Mouse (Mus musculus) liver, postnatal 0 days (tissue): Measurements from ENCODE around the gene Myt1l. TPM values are rescaled to one million over a fixed set of nuclear protein-coding genes. Genes with fewer than 3 reads are reported as not detected.

ENCODE experiments used
- ATAC-seq: fragments of 200-750 bp; cut with Nextera tagmentation; 2 replicates; pipeline ENCODE4 v1.8.0; 2017; ENCODE audit warnings: mild to moderate bottlenecking, moderate library complexity
- DNase-seq: peaks from one replicate; pipeline ENCODE4 v3.0.0-alpha.2; 2016
- H3K27ac ChIP-seq: fragments of 300-500 bp; sonication (generic); 2 replicates; pipeline ENCODE4 v1.5.1; 2014; ENCODE audit warnings: antibody characterized with exemption, moderate library complexity, mild to moderate bottlenecking, low read depth
- H3K27me3 ChIP-seq: fragments of 300-500 bp; sonication (generic); 2 replicates; pipeline ENCODE4 v1.6.1; 2014; ENCODE audit warnings: low read length, control low read depth, mixed read lengths; ENCODE audit not compliant: insufficient read depth
- H3K36me3 ChIP-seq: fragments of 300-500 bp; sonication (generic); replicated peaks from 2 replicates; pipeline ENCODE4 v1.6.1; 2014; ENCODE audit warnings: mild to moderate bottlenecking, control low read depth, low read length, moderate library complexity, mixed read lengths; ENCODE audit not compliant: insufficient read depth
- H3K4me1 ChIP-seq: fragments of 300-500 bp; sonication (generic); 2 replicates; pipeline ENCODE4 v1.6.1; 2014; ENCODE audit warnings: antibody characterized with exemption, mild to moderate bottlenecking, control low read depth; ENCODE audit not compliant: insufficient read depth
- H3K4me2 ChIP-seq: fragments of 300-500 bp; sonication (generic); 2 replicates; pipeline ENCODE4 v1.6.1; 2014; ENCODE audit warnings: low read depth, mild to moderate bottlenecking, low read length, moderate library complexity, mixed read lengths
- H3K4me3 ChIP-seq: fragments of 300-500 bp; sonication (generic); 2 replicates; pipeline ENCODE4 v1.5.1; 2014; ENCODE audit warnings: low read depth, low read length
- H3K9ac ChIP-seq: fragments of 300-500 bp; sonication (generic); replicated peaks from 2 replicates; pipeline ENCODE4 v1.6.1; 2014; ENCODE audit warnings: mild to moderate bottlenecking, moderate library complexity
- H3K9me3 ChIP-seq: fragments of 300-500 bp; sonication (generic); 2 replicates; pipeline ENCODE4 v1.6.1; 2016; ENCODE audit warnings: mild to moderate bottlenecking, control low read depth, low read length, mixed read lengths
- CTCF ChIP-seq: sonication (generic); IDR thresholded peaks from 2 replicates; pipeline ENCODE4 v1.5.1; 2016; ENCODE audit warnings: antibody characterized with exemption, low read depth
- EP300 ChIP-seq: IDR thresholded peaks from 2 replicates; pipeline ENCODE4 v1.6.1; 2016; ENCODE audit warnings: antibody characterized with exemption, low read depth, mild to moderate bottlenecking
- WGBS: fragments of 180-500 bp; shearing (Covaris S2); extraction: QIAGEN DNeasy Blood & Tissue Kit; methylation state at CpG from one replicate; pipeline ENCODE4 v1.1.7; 2014; ENCODE audit not compliant: insufficient replicate concordance; 5-methylcytosine and 5-hydroxymethylcytosine counted together
- polyA plus RNA-seq: library from polyadenylated mRNA; unstranded; fragments of >200 nt; fragmentation: Nextera tagmentation; extraction: Ambion mirVana; gene quantifications from 2 replicates; pipeline ENCODE4 v1.2.1, GENCODE M21; 2015

Gene Myt1l
- polyA plus RNA-seq, 1 experiment from 2014 or later = not detected

GRCm38 (mm10) chr12:29599916-29600315, 71.7 kb downstream of the Myt1l start:
- H3K27me3 ChIP-seq = no peaks in the 10 kb centered on the region
- 52% methylated on average over 6 of the region's 6 CpGs for WGBS
- no peaks in the 10 kb centered on the region for H3K36me3 ChIP-seq
- no peaks in the 10 kb centered on the region for H3K9me3 ChIP-seq
- ATAC-seq = no peak
- no peak for DNase-seq
- no peak overlapping the region for H3K9ac ChIP-seq
- H3K4me1 ChIP-seq = no peaks in the 10 kb centered on the region
- no peak overlapping the region for H3K27ac ChIP-seq
- TF ChIP-seq EP300 (no peak), CTCF (no peak)
- H3K4me2 ChIP-seq = no peak overlapping the region
- no peak overlapping the region for H3K4me3 ChIP-seq

GRCm38 (mm10) chr12:29601223-29601622, 73.0 kb downstream of the Myt1l start:
- Histone ChIP-seq H3K4me3 (no peak overlapping the region), H3K27me3 (no peaks in the 10 kb centered on the region), H3K4me2 (no peak overlapping the region), H3K9me3 (no peaks in the 10 kb centered on the region), H3K36me3 (no peaks in the 10 kb centered on the region), H3K9ac (no peak overlapping the region), H3K27ac (no peak overlapping the region), H3K4me1 (no peaks in the 10 kb centered on the region)
- WGBS = 65% methylated on average over 6 of the region's 6 CpGs
- DNase-seq (no peak), ATAC-seq (no peak)
- TF ChIP-seq CTCF (no peak), EP300 (no peak)

- WGBS = 71% methylated on average over 7 of the region's 7 CpGs
- Histone ChIP-seq H3K4me2 (no peak overlapping the region), H3K9ac (no peak overlapping the region), H3K9me3 (no peaks in the 10 kb centered on the region), H3K36me3 (no peaks in the 10 kb centered on the region), H3K4me1 (no peaks in the 10 kb centered on the region), H3K27ac (no peak overlapping the region), H3K4me3 (no peak overlapping the region), H3K27me3 (no peaks in the 10 kb centered on the region)
- TF ChIP-seq CTCF = no peak
- DNase-seq = no peak
- ATAC-seq = no peak
Measured at GRCm38 (mm10) chr12:29604659-29605058, 76.5 kb downstream of the Myt1l start.

- no peaks in the 10 kb centered on the region for H3K9me3 ChIP-seq
- ATAC-seq (no peak), DNase-seq (no peak)
- H3K27me3 ChIP-seq = no peaks in the 10 kb centered on the region
- H3K36me3 ChIP-seq = no peaks in the 10 kb centered on the region
- no peak overlapping the region for H3K27ac ChIP-seq
- 73% methylated on average over 5 of the region's 5 CpGs for WGBS
- H3K9ac ChIP-seq = no peak overlapping the region
- TF ChIP-seq CTCF = no peak
- TF ChIP-seq EP300 = no peak
- no peaks in the 10 kb centered on the region for H3K4me1 ChIP-seq
- no peak overlapping the region for H3K4me2 ChIP-seq
- H3K4me3 ChIP-seq = no peak overlapping the region
Measured at GRCm38 (mm10) chr12:29605124-29605523, 76.9 kb downstream of the Myt1l start.

GRCm38 (mm10) chr12:29606221-29606620, 78.0 kb downstream of the Myt1l start:
- H3K27ac ChIP-seq = no peak overlapping the region
- no peaks in the 10 kb centered on the region for H3K9me3 ChIP-seq
- no peaks in the 10 kb centered on the region for H3K4me1 ChIP-seq
- no peaks in the 10 kb centered on the region for H3K36me3 ChIP-seq
- H3K9ac ChIP-seq = no peak overlapping the region
- no peak overlapping the region for H3K4me3 ChIP-seq
- H3K27me3 ChIP-seq = no peaks in the 10 kb centered on the region
- no peak for DNase-seq
- no peak for ATAC-seq
- 68% methylated on average over 6 of the region's 6 CpGs for WGBS
- H3K4me2 ChIP-seq = no peak overlapping the region
- TF ChIP-seq CTCF (no peak), EP300 (no peak)

GRCm38 (mm10) chr12:29617746-29618145, 89.6 kb downstream of the Myt1l start:
- TF ChIP-seq EP300 (no peak), CTCF (no peak)
- Histone ChIP-seq H3K9me3 (no peaks in the 10 kb centered on the region), H3K36me3 (no peaks in the 10 kb centered on the region), H3K27me3 (no peaks in the 10 kb centered on the region), H3K9ac (no peak overlapping the region), H3K27ac (no peak overlapping the region), H3K4me2 (no peak overlapping the region), H3K4me1 (no peaks in the 10 kb centered on the region), H3K4me3 (no peak overlapping the region)
- no peak for ATAC-seq
- DNase-seq = no peak

GRCm38 (mm10) chr12:29621530-29621929, 93.3 kb downstream of the Myt1l start:
- DNase-seq = no peak
- no peaks in the 10 kb centered on the region for H3K27me3 ChIP-seq

More at GRCm38 (mm10) chr12:29621530-29621929, 93.3 kb downstream of the Myt1l start:
- Histone ChIP-seq H3K9ac (no peak overlapping the region), H3K4me3 (no peak overlapping the region), H3K9me3 (no peaks in the 10 kb centered on the region), H3K4me2 (no peak overlapping the region), H3K36me3 (no peaks in the 10 kb centered on the region), H3K4me1 (no peaks in the 10 kb centered on the region), H3K27ac (no peak overlapping the region)
- no peak for ATAC-seq
- 64% methylated on average over 5 of the region's 5 CpGs for WGBS
- TF ChIP-seq EP300 = no peak
- TF ChIP-seq CTCF = no peak
